Mouse (Mus musculus) embryonic facial prominence, embryonic 11.5 days (tissue): ENCODE results near the gene Klra4. TPM values are rescaled to one million over a fixed set of nuclear protein-coding genes. Genes with fewer than 3 reads are reported as not detected.

Experiments used
- polyA plus RNA-seq: library from polyadenylated mRNA; unstranded; fragments of >200 nt; fragmentation: Nextera tagmentation; extraction: Ambion mirVana; gene quantifications from 2 replicates; pipeline ENCODE4 v1.2.1, GENCODE M21; 2014

The Klra4 gene
- polyA plus RNA-seq, 1 experiment from 2014 or later = not detected

Other genes starting within 250 kb of the Klra4 start
- gene Gm17631, start 204.6 kb downstream of the Klra4 start, polyA plus RNA-seq = not detected in 2 replicates
- not detected in 2 replicates for gene Klra17, start 190.6 kb downstream of the Klra4 start, polyA plus RNA-seq
- not detected in 2 replicates for gene Klra5, start 149.6 kb downstream of the Klra4 start, polyA plus RNA-seq
- not detected in 2 replicates for gene Klra6, start 40.3 kb downstream of the Klra4 start, polyA plus RNA-seq
- gene Klra8, start 62.6 kb upstream of the Klra4 start, polyA plus RNA-seq = not detected in 2 replicates
- not detected in 2 replicates for gene Klra9, start 125.8 kb upstream of the Klra4 start, polyA plus RNA-seq
- gene Klra7, start 166.1 kb upstream of the Klra4 start, polyA plus RNA-seq = not detected in 2 replicates
- gene Klra10, start 214.7 kb upstream of the Klra4 start, polyA plus RNA-seq = not detected in 2 replicates